Mouse (Mus musculus) spleen, adult 2 months (tissue): ENCODE measurements around the gene Omp.

Source experiments
- CTCF ChIP-seq: fragments of 200-500 bp; IDR thresholded peaks from 2 replicates; pipeline ENCODE4 v1.5.1; 2011; ENCODE audit warnings: mild to moderate bottlenecking, inconsistent platforms; ENCODE audit not compliant: insufficient read depth, insufficient read length, insufficient replicate concordance; ENCODE audit errors: extremely low read depth
- POLR2A ChIP-seq: fragments of 200-500 bp; IDR thresholded peaks from 2 replicates; pipeline ENCODE4 v1.6.1; 2011; ENCODE audit warnings: low read depth, low read length, inconsistent platforms

DNA sequence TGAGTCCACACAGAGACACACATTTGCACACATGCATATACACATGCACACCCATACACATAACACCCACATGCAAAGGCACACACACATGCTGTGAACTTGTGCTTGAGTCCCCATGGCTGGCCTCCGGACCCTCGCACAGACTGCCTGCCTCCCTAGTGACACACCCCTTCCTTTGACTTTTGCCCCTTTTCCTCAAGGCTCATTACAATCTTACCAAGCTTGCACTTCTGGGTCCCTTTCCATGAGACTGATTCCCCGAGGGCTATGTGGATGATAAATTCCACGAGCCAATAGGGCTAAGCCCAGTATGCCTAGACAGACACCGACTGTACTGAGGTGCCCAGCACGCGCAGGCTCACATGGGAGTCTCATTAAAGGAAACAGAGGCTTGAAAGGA, 39.0 kb downstream of the Omp start:
- TF ChIP-seq CTCF, result no peak
- TF ChIP-seq POLR2A, result no peak
